Mouse (Mus musculus): Measurements from ENCODE around the gene Ckap4. TPM values are rescaled to one million over a fixed set of nuclear protein-coding genes. Genes with fewer than 3 reads are reported as not detected.
A peak's percentile ranks its signal among the peaks of the same experiment; 100 is the strongest.
"Not testable (repeated sequence)": the region's sequence is repeated elsewhere in the genome, so short reads cannot be mapped to it uniquely, and the experiment has no call there.

Ckap4 gene
- total RNA-seq, 2 experiments from 2014 or later = 122 to 138 TPM

GRCm38 (mm10) chr10:84512766-84513165 is 21.1 kb downstream of the Ckap4 start:
- no peak for DNase-seq (ENCODE audit: low spot score in 2 of 2)

DNA sequence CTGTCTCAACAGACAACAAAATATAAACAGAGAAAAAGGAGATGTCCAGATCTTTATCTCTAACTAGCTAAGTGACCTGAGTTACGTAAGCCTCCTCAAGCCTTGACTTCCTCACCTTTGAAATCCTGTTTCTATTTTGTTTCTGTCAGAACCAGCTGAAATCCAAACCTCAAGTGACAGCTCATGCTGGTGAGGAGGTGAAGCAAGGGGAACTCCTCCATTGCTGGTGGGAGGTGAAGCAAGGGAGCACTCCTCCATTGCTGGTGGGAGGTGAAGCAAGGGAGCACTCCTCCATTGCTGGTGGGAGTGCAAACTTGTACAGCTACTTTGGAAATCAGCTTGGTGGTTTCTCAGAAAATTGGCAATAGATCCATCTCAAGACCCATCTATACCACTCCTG is 25.3 kb downstream of the Ckap4 start:
- DNase-seq (ENCODE audit: low spot score in 2 of 2) = no peak

- no peak for DNase-seq (ENCODE audit: low spot score in 2 of 2)
Measured at GRCm38 (mm10) chr10:84498867-84499266, 35.0 kb downstream of the Ckap4 start.

- no peak for DNase-seq (ENCODE audit: low spot score in 2 of 2)
Measured at GRCm38 (mm10) chr10:84496805-84497204, 37.1 kb downstream of the Ckap4 start.

- no peak for DNase-seq (ENCODE audit: low spot score in 2 of 2)
Measured at GRCm38 (mm10) chr10:84494432-84494831, 39.4 kb downstream of the Ckap4 start.

- no peak for DNase-seq (ENCODE audit: low spot score in 2 of 2)
Measured at GRCm38 (mm10) chr10:84490115-84490514, 43.7 kb downstream of the Ckap4 start.

- DNase-seq (ENCODE audit: low spot score in 2 of 2) = peak; percentile 31 to 57
Measured at GRCm38 (mm10) chr10:84488315-84488714, 45.5 kb downstream of the Ckap4 start.

DNA sequence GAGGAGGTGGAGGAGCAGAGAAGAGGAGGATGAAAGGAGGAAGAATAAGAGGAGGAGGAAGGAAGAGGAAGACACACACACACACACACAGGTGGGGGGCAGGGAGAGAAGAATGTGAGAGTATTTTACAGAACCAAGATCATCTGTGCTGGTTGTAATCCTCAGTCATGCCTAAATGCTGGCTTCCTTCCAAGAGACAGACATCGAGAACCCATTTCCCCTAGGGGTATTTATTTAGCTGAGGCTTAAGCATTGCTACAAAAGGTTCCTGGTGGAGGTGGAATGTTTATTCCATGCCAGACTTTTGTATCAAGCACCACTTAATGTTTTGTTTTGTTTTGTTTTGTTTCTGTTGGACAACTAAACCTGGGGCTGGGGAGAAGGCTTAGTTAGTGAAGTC is 49.2 kb downstream of the Ckap4 start:
- DNase-seq (ENCODE audit: low spot score in 2 of 2) = no peak

DNA sequence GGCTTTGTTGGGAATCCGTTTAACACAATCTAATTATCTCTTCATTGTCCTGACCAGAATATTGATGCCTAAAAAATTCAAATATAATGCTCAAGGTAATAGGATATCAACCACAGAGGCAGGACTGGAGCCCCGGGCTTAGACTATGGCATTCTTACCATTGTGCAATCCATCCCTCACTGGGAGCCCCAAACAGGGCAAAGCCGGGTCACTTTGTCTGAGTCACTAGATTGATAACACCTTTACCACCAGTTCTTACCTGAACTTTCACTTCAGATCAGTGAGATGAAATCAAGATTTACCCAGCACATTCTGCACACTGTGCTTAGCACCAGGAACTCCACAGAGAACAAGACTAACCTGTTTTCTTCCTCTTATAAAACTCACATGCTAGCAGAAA is 50.3 kb downstream of the Ckap4 start:
- no peak for DNase-seq (ENCODE audit: low spot score in 2 of 2)

DNA sequence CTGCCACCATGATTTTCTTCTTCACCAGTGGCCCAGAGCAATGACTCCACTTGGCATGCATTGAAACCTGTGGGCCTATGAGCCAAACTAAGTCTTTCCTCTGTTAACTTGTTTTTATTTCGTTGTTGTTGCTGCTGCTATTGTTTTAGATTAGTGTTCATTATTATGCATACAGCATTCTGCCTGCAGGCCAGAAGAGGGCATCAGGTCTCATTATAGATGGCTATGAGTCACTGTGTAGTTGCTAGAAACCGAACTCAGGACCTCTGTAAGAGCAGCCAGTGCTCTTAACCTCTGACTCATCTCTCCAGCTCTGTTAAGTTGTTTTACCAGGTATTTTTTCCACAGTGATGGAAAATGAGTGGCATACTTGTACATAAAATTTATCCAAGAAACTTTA is 50.8 kb downstream of the Ckap4 start:
- no peak for DNase-seq (ENCODE audit: low spot score in 2 of 2)

- not testable (repeated sequence) for DNase-seq (ENCODE audit: low spot score in 2 of 2)
Measured at GRCm38 (mm10) chr10:84482418-84482817, 51.4 kb downstream of the Ckap4 start.

DNA sequence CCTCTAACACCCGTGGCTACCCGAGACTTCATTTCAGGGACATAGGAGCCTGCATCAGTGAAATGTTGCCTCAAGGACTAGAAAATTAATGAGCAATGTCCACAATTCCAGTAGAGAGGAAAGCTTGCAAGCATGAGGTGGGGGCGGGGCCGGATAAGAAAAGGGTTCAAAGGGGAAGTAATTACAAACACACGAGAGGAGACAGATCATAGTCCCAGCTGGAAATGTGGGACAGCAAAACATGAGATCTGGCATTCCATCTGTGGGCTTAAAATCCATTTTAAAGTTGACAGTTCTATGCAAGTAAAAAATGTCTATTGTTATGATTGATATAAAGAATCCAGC is 52.6 kb downstream of the Ckap4 start:
- no peak for DNase-seq (ENCODE audit: low spot score in 2 of 2)

- DNase-seq (ENCODE audit: low spot score in 2 of 2) = peak in 1 of 2 experiments; percentile 25
Measured at GRCm38 (mm10) chr10:84480667-84481326, 53.1 kb downstream of the Ckap4 start.

DNA sequence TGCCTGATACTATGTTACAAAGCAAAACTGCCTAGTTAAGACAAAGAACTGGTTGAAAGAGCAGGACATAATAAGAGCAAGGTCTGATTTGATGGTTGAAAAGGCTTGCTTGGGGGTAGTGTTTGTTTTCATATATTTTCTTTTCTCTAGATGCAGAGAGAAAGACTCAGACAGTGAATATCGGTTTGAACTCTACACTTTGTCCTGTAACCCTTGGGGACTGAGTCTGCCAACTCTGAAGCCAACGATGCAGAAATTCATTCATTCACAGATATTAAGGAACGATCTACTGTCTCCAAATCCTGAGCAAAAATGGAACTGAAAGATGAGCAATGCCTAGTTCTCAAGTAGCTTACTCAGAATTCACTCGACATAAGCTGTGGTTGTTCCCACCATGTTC is 53.7 kb downstream of the Ckap4 start:
- no peak for DNase-seq (ENCODE audit: low spot score in 2 of 2)

GRCm38 (mm10) chr10:84477613-84478076 is 56.2 kb downstream of the Ckap4 start:
- DNase-seq (ENCODE audit: low spot score in 2 of 2) = no peak

DNA sequence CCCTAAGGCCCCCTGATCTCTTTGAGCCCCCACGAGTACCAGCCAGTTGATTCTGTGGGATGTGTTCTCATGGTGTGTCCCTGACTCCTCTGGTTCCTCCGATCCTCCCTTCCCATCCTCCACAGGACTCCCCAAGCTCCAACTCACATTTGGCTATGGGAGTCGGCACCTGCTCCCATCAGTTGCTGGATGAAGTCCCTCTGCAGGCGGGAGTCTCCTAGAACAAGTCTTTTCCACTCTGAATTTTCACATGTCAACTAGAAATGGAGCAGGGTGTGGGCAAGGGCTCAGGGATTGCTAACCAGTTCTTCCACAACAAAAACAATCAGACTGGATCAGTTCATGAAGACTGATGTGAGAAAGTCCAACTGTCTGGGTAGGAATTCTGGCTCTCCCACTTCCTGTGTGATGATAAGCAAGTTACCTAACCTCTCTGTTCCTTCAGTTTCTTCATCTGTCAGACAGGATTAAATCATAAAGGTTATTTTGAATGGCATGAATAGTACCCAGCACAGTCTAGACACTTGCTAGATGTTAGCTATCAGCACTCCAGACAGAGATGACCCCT is 56.7 kb downstream of the Ckap4 start:
- DNase-seq (ENCODE audit: low spot score in 2 of 2) = no peak

Other genes with a start within 250 kb of the Ckap4 start
- 10 to 100 TPM; 19.9 to 20.7 TPM for gene Nuak1, start 93.5 kb downstream of the Ckap4 start, total RNA-seq (2021)
- 10 to 100 TPM; 41.9 to 48.3 TPM for gene Tcp11l2, start 42.6 kb upstream of the Ckap4 start, total RNA-seq (2021)
- gene Polr3b, start 88.2 kb upstream of the Ckap4 start, total RNA-seq (2021) = 10 to 100 TPM; 17.6 to 18.3 TPM
- under 1 TPM; 0.20 to 0.23 TPM for gene Rfx4, start 222.0 kb upstream of the Ckap4 start, total RNA-seq (2021)